Mouse (Mus musculus): ENCODE measurements around the gene Narfl.

Narfl gene

GRCm38 (mm10) chr17:25762591-25762990, 11.0 kb upstream of the Narfl start:
- DNase-seq (ENCODE audit: low spot score): no peak

- DNase-seq (ENCODE audit: low spot score): no peak
These were observed 7.7 kb upstream of the Narfl start for GRCm38 (mm10) chr17:25765886-25766285.

- DNase-seq (ENCODE audit: low spot score): peak; percentile 80
These were observed 4.2 kb upstream of the Narfl start for GRCm38 (mm10) chr17:25769331-25769730.

- DNase-seq (ENCODE audit: low spot score): no peak
These were observed 1.9 kb downstream of the Narfl start for GRCm38 (mm10) chr17:25775318-25776062.

GRCm38 (mm10) chr17:25777948-25778347, 4.4 kb downstream of the Narfl start:
- DNase-seq (ENCODE audit: low spot score): no peak

- DNase-seq (ENCODE audit: low spot score): no peak
These were observed 7.8 kb downstream of the Narfl start for GRCm38 (mm10) chr17:25781339-25781738.

- DNase-seq (ENCODE audit: low spot score): peak; percentile 89
These were observed 9.5 kb downstream of the Narfl start for GRCm38 (mm10) chr17:25783086-25783485.

- no peak for DNase-seq (ENCODE audit: low spot score)
These were observed 10.4 kb downstream of the Narfl start for GRCm38 (mm10) chr17:25783861-25784574.

- peak; percentile 97 for DNase-seq (ENCODE audit: low spot score)
These were observed 11.7 kb downstream of the Narfl start, which contains the start of gene Haghl for GRCm38 (mm10) chr17:25785281-25785745. Gene Haghl, minus strand, starts transcription at chr17:25785673.

GRCm38 (mm10) chr17:25786280-25786679, 12.7 kb downstream of the Narfl start, which contains the start of gene Ccdc78:
Gene Ccdc78, plus strand, starts transcription at chr17:25786580.
- no peak for DNase-seq (ENCODE audit: low spot score)

- no peak for DNase-seq (ENCODE audit: low spot score)
These were observed 13.4 kb downstream of the Narfl start for GRCm38 (mm10) chr17:25786781-25787504.

- peak; percentile 76 for DNase-seq (ENCODE audit: low spot score)
These were observed 17.8 kb downstream of the Narfl start for GRCm38 (mm10) chr17:25791320-25791842.

- DNase-seq (ENCODE audit: low spot score): peak; percentile 91
These were observed 18.4 kb downstream of the Narfl start for GRCm38 (mm10) chr17:25791843-25792527.

- peak; percentile 85 for DNase-seq (ENCODE audit: low spot score)
These were observed 19.0 kb downstream of the Narfl start, which contains the start of gene Fam173a for GRCm38 (mm10) chr17:25792615-25793014. Gene Fam173a, minus strand, starts transcription at chr17:25792901.

- DNase-seq (ENCODE audit: low spot score): no peak
These were observed 20.6 kb downstream of the Narfl start for GRCm38 (mm10) chr17:25794197-25794596.

GRCm38 (mm10) chr17:25794998-25795397, 21.4 kb downstream of the Narfl start:
- DNase-seq (ENCODE audit: low spot score): no peak

GRCm38 (mm10) chr17:25795609-25796092, 22.1 kb downstream of the Narfl start, which contains the start of gene AC134908.4:
Gene AC134908.4, minus strand, starts transcription at chr17:25795659.
- DNase-seq (ENCODE audit: low spot score): peak; percentile 94

- DNase-seq (ENCODE audit: low spot score): peak; percentile 51
These were observed 22.7 kb downstream of the Narfl start for GRCm38 (mm10) chr17:25796211-25796771.

- peak; percentile 88 for DNase-seq (ENCODE audit: low spot score)
These were observed 23.4 kb downstream of the Narfl start, which contains the start of gene Metrn for GRCm38 (mm10) chr17:25796951-25797369. Gene Metrn, minus strand, starts transcription at chr17:25797136.

GRCm38 (mm10) chr17:25801029-25801428, 27.5 kb downstream of the Narfl start:
- DNase-seq (ENCODE audit: low spot score): peak; percentile 91

All from MN1 (cell line).